Mouse (Mus musculus): Measurements from ENCODE around the gene Depp1.
"Not testable (repeated sequence)": the region's sequence is repeated elsewhere in the genome, so short reads cannot be mapped to it uniquely, and the experiment has no call there.

Depp1 gene

DNA sequence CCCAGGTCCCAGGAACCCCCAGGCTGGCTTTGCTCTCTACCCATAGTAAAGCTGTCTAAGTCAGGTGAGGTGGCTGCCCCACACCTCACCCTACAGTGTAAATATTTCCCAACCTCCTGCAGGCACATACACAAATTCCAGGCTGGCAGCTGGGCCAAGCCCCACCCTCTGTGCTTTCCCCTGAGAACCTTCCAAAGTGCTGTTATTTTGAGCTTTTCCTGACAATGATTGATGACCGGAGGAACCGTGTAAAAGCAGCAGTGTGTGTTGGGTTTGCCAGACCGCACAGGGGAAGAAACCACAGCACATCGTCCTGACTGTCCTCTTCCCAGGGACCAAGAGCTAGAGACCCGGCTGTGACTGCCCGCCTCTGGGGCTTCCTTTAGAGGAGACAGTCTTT lies at the start of gene Depp1:
TSS of gene Depp1 (plus strand) at position 204 of the 400 bp plus-strand sequence.
- DNase-seq (ENCODE audit: low read depth, low spot score): peak; percentile 59

DNA sequence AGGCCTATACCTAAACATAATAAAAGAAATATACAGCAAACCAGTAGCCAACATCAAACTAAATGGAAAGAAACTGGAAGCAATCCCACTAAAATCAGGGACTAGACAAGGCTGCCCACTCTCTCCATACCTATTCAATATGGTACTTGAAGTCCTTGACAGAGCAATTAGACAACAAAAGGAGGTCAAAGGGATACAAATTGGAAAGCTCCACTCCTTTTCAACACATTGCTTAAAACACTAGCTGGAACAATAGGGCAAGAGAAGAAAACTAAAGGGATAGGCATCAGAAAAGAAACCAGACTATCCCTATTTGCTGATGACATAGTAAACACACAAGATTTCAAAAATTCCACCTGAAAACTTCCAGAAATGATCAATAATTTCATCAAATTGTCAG lies 49.4 kb upstream of the Depp1 start:
- DNase-seq (ENCODE audit: low read depth, low spot score): not testable (repeated sequence)

DNA sequence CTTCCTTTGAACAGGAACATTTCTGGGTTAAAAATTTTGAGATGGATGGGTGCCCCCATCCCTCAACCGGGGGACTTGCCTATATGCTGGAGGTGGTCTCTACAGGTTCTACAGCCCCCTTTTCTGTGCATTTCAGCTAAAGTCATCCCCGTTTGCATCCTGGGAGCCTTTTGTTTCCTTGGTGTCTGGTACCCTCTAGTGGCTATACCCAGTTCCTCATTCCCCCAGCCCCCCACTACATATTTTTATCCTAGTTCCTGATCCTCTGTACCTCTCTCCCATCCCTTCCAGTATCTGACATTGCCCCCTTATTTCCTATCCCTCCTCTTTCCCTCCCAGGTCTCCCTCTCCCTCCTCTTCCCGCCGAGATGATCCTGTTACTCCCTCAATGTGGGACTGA lies 43.2 kb upstream of the Depp1 start:
- no peak for DNase-seq (ENCODE audit: low read depth, low spot score)

DNA sequence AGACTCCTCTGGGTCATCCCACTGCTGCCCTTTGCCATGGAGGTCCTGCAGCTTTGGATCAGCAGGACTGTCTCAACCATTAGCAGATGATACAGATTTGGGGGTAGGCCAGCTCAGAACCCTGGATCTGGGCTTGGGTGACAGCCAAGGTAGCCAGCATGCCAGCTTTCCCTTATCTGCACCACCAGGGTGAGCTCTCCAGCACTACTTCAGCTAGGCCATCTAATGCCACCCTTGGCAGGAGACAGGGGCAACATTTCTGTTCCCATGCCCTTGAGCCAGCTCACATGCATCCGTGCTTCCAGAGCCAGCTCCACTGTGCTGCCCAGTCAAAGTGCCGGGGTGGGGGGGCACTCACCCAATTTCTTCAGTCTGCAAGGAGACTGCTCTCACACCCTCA lies 34.7 kb upstream of the Depp1 start:
- DNase-seq (ENCODE audit: low read depth, low spot score): no peak

- no peak for DNase-seq (ENCODE audit: low read depth, low spot score)
Measured at GRCm38 (mm10) chr6:116618073-116618472, 32.3 kb upstream of the Depp1 start.

- DNase-seq (ENCODE audit: low read depth, low spot score): peak; percentile 38
Measured at GRCm38 (mm10) chr6:116621318-116622023, 28.9 kb upstream of the Depp1 start.

GRCm38 (mm10) chr6:116626417-116626816 lies 24.0 kb upstream of the Depp1 start:
- DNase-seq (ENCODE audit: low read depth, low spot score): not testable (repeated sequence)

GRCm38 (mm10) chr6:116628095-116628494 lies 22.3 kb upstream of the Depp1 start:
- DNase-seq (ENCODE audit: low read depth, low spot score): no peak

DNA sequence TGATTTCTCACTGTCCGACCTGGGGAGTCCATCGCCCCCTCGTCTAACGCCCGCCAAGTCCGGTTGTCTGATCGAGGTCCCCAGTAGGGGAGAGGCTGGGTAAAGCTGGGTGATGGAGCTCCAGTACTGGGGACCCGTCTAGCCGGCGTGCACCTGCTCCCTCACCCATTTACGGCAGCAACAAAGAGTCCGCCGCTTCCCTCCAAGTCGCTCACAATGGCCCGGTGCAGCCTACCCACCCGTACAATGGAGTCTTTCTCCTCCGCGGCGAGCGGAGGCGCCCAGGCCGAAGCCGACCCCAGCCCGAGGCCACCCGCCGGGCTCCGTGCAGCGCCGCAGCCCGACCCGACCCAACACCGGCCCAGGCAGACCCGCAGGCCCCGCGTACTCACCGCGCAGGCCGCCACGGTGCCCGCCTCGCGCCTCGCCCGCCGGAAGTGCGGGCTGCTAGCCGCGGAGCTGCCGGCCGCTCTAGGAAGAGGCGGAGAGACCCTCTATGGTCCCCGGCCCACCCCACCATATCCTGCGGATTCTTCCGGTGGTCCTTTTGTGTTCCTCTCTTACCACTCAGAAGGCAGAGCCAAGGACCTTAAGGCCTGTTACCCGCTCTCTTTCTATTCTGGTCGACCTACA lies 21.8 kb upstream of the Depp1 start, which contains the start of gene Zfp422:
TSS of gene Zfp422 (minus strand) at position 461 of the 633 bp plus-strand sequence.
- peak; percentile 33 for DNase-seq (ENCODE audit: low read depth, low spot score)

DNA sequence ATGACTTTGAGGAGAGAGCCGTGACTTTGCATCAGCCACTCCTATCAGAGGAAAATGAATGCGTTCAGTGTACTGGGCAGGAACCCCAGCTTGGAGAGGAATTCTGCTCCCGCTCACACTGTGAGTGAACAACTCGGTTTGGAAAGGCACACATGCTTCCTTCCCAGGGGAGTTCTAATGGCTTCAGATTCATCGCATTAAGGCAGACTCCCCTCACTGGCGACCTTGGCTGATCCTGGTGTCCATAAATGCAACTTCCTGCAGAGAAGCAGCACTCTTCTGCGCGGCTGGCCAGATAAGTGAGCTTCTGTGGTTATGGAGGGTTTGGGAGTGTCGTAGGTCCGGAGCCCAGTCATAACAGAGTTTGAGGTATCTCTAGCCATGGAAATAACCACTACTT lies 20.6 kb upstream of the Depp1 start:
- DNase-seq (ENCODE audit: low read depth, low spot score): no peak

GRCm38 (mm10) chr6:116632129-116632528 lies 18.3 kb upstream of the Depp1 start:
- peak; percentile 56 for DNase-seq (ENCODE audit: low read depth, low spot score)

- DNase-seq (ENCODE audit: low read depth, low spot score): no peak
Measured at GRCm38 (mm10) chr6:116633741-116634695, 16.4 kb upstream of the Depp1 start.

DNA sequence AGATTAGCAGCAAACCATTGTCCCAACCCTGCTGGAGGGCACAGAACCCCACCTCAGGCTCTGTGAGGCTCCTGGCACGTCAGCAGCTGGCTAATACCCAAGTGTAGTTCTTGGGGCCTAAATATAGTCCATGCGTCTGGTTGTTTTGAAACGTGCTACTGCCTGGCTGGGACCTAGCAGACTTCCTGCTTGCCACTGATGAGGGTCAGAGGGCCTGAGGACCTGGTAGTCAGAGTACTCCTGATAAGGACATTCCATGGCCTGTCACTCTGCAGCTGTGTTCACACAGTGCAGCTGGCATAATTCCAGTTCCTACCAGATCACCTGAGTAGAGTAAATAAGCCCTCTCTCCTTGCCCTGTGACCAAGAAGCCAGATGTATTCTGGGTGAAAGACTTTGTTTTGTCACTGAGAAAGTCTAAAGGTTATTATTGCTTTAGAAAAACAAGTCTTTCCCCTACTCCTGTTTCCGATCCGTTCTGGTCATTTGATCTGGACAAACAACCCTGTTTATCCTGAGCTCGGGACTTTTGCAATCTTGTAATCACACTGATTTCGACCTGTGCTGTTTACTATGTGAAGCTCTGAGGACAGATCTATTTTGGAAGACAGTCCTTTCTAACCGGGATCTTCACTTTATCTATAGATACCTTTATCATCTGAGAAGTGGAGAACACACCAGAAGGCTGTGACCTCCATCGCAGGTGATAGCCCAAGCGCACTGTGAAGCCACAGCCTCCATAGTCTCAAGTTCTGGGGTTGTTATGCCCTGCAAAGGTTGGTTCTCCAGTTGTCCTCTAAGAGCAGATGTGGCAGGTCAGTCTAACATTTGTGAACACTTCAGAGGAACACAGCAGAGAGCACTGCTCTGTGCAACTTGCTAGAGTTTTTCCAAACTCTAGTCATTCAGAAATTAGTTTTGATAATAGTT lies 14.9 kb upstream of the Depp1 start:
- DNase-seq (ENCODE audit: low read depth, low spot score): peak; percentile 75

DNA sequence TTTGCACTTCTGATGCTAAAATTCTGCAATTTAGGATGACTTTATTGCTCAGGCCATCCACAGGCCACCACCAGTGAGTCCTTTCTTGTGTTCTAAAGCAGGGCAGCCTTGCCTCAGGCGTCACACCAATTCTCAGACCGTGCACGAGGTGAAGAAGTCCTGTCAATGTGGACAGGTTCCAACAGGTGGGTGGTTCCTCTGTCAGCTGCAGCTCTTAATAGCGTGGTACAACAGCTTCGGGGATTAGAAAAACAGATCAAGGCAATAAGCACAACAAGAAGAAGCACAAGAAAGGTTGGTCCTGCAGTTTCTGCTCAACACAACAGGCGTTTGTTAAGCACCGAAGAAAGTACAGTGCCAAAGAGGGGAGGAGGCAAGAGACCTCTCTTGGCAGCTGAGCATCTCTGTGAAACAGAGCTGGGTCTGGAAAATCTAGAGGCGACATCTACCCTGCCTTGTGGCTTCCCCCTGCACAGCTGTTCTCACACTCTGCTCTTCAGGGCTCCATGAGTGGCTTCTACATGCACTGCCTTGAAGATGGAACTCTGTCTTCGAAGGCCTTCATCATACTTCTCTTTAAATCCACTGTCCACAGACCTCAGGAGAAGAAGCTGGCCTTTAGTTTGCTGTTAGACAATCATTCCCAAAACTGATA lies 13.7 kb upstream of the Depp1 start:
- no peak for DNase-seq (ENCODE audit: low read depth, low spot score)

DNA sequence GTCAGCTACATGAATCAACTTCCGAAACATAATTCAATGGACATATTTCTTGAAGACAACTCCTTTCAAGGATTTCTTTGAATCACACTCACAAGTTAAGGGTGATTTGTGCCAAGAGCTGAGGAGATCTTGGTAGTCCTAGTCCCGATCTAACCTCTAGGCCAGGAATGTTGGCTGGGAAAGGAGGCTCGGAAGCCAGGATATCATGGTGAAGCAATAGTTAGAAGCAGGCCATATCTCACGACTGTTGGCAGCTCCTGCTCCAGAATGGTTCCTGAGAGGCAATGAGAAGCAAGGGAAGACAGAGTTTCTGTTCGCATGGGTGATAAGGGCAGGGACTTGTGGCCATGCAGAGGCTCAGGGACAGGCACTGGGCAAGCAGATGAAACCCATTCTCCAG lies 12.9 kb upstream of the Depp1 start:
- peak; percentile 57 for DNase-seq (ENCODE audit: low read depth, low spot score)

DNA sequence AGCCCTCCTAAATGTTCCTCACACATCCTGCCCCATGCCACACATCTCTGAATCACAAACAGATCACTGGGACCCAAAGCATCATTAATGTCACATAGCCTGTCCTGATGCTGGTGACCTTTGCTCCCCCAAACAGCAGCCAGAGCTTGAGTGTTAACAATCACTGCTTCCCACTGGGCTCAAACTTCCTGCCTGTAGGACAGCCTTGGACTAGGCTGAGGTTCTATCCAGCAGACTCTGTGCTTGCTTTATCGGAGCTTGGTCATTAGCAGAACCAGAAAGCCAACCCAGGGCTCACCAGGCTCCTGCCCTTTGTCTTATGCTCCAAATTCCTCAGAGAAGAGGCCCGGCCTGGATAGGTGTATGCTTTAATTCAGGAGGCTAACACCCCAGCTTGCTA lies 11.5 kb upstream of the Depp1 start:
- DNase-seq (ENCODE audit: low read depth, low spot score): no peak

GRCm38 (mm10) chr6:116639663-116640062 lies 10.7 kb upstream of the Depp1 start:
- DNase-seq (ENCODE audit: low read depth, low spot score): no peak

DNA sequence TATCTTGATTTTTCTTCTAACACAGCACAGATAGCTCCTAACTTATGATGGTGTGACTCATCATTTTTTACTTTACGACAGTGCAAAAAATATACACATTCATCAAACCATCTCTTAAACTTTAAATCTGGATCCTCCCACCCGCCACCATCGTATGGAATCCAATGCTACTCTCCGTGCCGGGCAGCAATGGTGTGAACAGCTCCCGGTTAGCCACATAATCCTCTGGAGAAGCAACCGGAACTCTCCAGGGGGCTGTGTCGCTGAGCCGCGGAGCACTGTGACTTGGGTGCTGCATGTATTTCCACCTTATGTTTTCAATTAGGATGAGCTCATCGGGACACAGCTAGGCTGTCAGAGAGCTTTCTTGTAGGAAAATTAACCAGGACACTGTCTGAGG lies 7.5 kb upstream of the Depp1 start:
- no peak for DNase-seq (ENCODE audit: low read depth, low spot score)

- DNase-seq (ENCODE audit: low read depth, low spot score): no peak
Measured at GRCm38 (mm10) chr6:116643881-116644280, 6.5 kb upstream of the Depp1 start.

- DNase-seq (ENCODE audit: low read depth, low spot score): no peak
Measured at GRCm38 (mm10) chr6:116644335-116644734, 6.1 kb upstream of the Depp1 start.

GRCm38 (mm10) chr6:116647763-116648162 lies 2.6 kb upstream of the Depp1 start:
- peak; percentile 88 for DNase-seq (ENCODE audit: low read depth, low spot score)

Measured in skeletal muscle tissue, adult 2 months (tissue).